Mouse (Mus musculus): ENCODE results near the gene Rab8a. TPM values are rescaled to one million over a fixed set of nuclear protein-coding genes. Genes with fewer than 3 reads are reported as not detected.

The Rab8a gene
- 156 TPM for total RNA-seq (2023)

GRCm38 (mm10) chr8:72160707-72161697 lies at the start of gene Rab8a:
Gene Rab8a (plus strand): TSS chr8:72161200.

GRCm38 (mm10) chr8:72134756-72135445 lies 26.1 kb upstream of the Rab8a start, which contains the start of gene Tpm4:
Gene Tpm4 (plus strand): TSS chr8:72134975.

GRCm38 (mm10) chr8:72189417-72190214 lies 28.6 kb downstream of the Rab8a start, which contains the start of gene Hsh2d:
Gene Hsh2d (plus strand): TSS chr8:72189638.

GRCm38 (mm10) chr8:72212751-72213150 lies 51.8 kb downstream of the Rab8a start, which contains the start of gene Cib3:
Gene Cib3 (minus strand): TSS chr8:72212837.

GRCm38 (mm10) chr8:72213536-72213935 lies 52.5 kb downstream of the Rab8a start, which contains the start of gene Gm11034:
Gene Gm11034 (minus strand): TSS chr8:72213636.

GRCm38 (mm10) chr8:72219541-72220363 lies 58.8 kb downstream of the Rab8a start, which contains the start of gene Fam32a:
Gene Fam32a (plus strand): TSS chr8:72219730.

Other genes starting within 250 kb of the Rab8a start
- gene Zfp961, start 210.2 kb upstream of the Rab8a start, total RNA-seq (2023) = 11.2 TPM
- gene Cyp4f18, start 151.6 kb upstream of the Rab8a start, total RNA-seq (2023) = 7.0 TPM
- not detected for gene Olfr372, start 120.0 kb upstream of the Rab8a start, total RNA-seq (2023)
- 0.21 TPM for gene Olfr373, start 78.0 kb upstream of the Rab8a start, total RNA-seq (2023)
- gene Olfr374, start 54.2 kb upstream of the Rab8a start, total RNA-seq (2023) = 0.15 TPM
- 154 TPM for gene Tpm4, start 26.2 kb upstream of the Rab8a start, total RNA-seq (2023)
- gene Hsh2d, start 28.4 kb downstream of the Rab8a start, total RNA-seq (2023) = 13.7 TPM
- not detected for gene Cib3, start 51.6 kb downstream of the Rab8a start, total RNA-seq (2023)
- not detected for gene Gm11034, start 52.4 kb downstream of the Rab8a start, total RNA-seq (2023)
- 62.5 TPM for gene Fam32a, start 58.5 kb downstream of the Rab8a start, total RNA-seq (2023)
- 130 TPM for gene Ap1m1, start 78.8 kb downstream of the Rab8a start, total RNA-seq (2023)
- gene Gm10282, start 144.1 kb downstream of the Rab8a start, total RNA-seq (2023) = 16.9 TPM
- 2,143 TPM for gene Klf2, start 157.8 kb downstream of the Rab8a start, total RNA-seq (2023)

All from CD4-positive naive resting alpha-beta T cell, adult 57 days (primary cell).